Mouse (Mus musculus) gastrocnemius, postnatal 36 days (tissue): ENCODE data around the gene Sulf2. TPM values are rescaled to one million over a fixed set of nuclear protein-coding genes. Genes with fewer than 3 reads are reported as not detected.
"Not testable (repeated sequence)": the region's sequence is repeated elsewhere in the genome, so short reads cannot be mapped to it uniquely, and the experiment has no call there.

Source experiments
- DNase-seq, 2 experiments: peaks; one replicate each; pipeline ENCODE4 v3.0.0; 2022
- intact Hi-C: fragments of 180-260 bp; cut with DNase I; formaldehyde crosslinking; loops from one replicate; pipeline ENCODE4 v1.15.1; 2025
- long read RNA-seq, 2 experiments: library from polyadenylated mRNA; stranded (forward); transcript quantifications; one replicate each; pipeline ENCODE4 v2.0.0; 2021
- total RNA-seq, 2 experiments: library from RNA; stranded (reverse); gene quantifications; 2 replicates each; pipeline ENCODE4 v1.2.3; 2021

Gene Sulf2
- total RNA-seq, result 10 to 100 TPM in 1 of 2 experiments, 1 to 10 TPM in 1; 7.9 to 10.5 TPM
- long read RNA-seq, experiment 1, partial matches to known transcripts, result 1 of 3 reads
- long read RNA-seq, experiment 1, other reads (novel, unspliced or antisense), result 1 of 3 reads
- long read RNA-seq, experiment 2, full-length matches to known transcripts, result 1 of 6 reads
- long read RNA-seq, experiment 2, partial matches to known transcripts, result 4 of 6 reads
- long read RNA-seq, experiment 2, other reads (novel, unspliced or antisense), result 1 of 6 reads

GRCm38 (mm10) chr2:166155454-166155815, at the start of gene Sulf2:
TSS of gene Sulf2 (minus strand) at chr2:166155663.
- intact Hi-C loops, result loop anchor here (2.0 kb wide), 1 partner anchor 409 kb away; no protein-coding TSS in a partner anchor
- peak; percentile 62 to 70 for DNase-seq

- no peak for DNase-seq
- intact Hi-C loops, result no loop called here
Measured at GRCm38 (mm10) chr2:166204174-166204573, 48.7 kb upstream of the Sulf2 start.

DNA sequence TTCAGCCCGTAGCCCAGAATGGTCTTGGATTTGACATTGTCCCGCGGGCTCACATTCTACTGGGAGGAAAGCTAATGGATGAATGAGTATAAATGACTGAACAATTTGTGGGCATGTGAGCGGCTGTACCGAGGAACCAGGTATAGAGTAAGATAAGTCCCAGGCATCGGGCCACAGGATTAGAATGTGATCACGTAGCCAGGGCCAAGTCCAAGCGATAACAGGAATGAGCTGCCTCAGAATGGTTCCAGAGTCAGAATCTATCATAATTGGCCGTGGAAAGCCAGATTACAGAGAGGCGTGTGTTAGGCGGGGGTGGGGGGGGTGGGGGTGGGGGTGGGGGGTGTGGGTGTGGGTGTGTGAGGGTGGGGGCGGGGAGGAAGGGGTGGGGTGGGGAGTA, 48.2 kb upstream of the Sulf2 start:
- intact Hi-C loops, result no loop called here
- no peak for DNase-seq

- intact Hi-C loops, result no loop called here
- DNase-seq, result no peak
Measured at GRCm38 (mm10) chr2:166197964-166198363, 42.5 kb upstream of the Sulf2 start.

DNA sequence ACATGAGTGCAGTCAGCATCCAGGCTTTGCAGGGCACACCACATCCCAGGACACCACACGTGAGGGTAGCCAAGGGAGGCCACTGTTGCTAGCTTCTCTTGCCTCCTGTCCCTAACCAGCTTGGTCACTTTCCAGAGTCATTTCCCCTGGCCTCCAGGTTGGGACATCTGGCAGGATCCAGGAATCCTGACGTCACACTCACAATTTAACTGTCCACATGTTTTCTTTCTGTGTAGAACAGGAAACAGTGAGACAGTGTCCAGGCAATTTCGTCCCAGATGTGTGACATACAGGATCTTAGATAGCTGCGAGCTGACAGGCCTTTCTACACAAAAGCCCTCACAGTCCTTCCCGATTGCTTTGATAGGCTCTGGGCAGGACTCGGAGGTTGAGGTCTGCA, 41.6 kb upstream of the Sulf2 start:
- intact Hi-C loops, result no loop called here
- DNase-seq, result no peak

GRCm38 (mm10) chr2:166196080-166196786, 40.8 kb upstream of the Sulf2 start:
- intact Hi-C loops, result no loop called here
- DNase-seq, result no peak

GRCm38 (mm10) chr2:166195041-166195440, 39.6 kb upstream of the Sulf2 start:
- intact Hi-C loops, result no loop called here
- no peak for DNase-seq

DNA sequence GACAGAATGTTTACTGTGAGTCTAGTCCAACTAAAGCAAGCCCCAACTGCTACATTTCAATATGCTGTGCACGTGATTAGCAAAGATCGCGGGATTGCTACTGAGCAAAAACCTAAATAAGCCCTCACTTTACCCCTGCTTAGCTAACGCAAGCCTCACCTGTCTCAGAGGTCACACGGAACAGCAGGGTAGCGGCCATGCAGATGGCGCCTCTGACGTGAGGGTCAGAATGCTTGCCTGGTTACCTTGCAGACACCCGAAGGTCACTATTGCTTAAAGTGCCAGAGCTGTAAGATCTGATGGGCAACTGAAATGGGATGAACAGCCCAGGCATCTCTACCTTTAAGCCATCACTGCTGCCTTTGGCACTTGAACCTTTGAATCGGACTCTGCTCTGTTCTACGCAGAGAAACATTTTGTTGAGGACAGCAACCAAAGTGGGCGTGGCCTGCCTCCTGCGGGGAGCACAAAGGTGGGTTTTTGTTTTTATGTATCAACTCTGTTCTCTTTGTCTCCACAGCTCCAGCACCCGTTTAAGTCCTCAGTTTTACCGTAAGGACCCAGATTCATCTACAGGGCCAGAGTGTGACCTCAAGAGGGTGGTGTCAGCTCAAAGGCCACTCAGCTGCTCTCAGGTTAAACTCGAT, 38.8 kb upstream of the Sulf2 start:
- DNase-seq, result no peak
- intact Hi-C loops, result no loop called here

DNA sequence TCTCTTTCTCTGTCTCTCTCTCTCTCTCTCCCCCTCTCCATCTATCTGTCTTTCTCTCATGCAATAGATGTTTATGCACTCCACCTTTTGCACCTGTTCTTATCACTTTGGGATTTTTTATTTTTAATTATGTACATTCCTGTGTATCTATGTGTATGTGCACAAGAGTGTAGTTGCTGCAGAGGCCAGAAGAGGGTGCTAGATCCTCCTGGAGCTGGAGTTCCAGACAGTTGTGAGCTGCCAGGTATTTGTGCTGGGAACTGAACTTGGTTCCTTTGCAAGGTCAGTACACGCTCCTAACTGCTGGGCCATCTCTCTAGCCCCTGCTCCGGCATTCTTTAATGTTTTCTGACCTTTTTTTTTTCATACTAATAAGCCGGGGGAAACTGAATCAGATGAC, 38.0 kb upstream of the Sulf2 start:
- intact Hi-C loops, result no loop called here
- no peak for DNase-seq

DNA sequence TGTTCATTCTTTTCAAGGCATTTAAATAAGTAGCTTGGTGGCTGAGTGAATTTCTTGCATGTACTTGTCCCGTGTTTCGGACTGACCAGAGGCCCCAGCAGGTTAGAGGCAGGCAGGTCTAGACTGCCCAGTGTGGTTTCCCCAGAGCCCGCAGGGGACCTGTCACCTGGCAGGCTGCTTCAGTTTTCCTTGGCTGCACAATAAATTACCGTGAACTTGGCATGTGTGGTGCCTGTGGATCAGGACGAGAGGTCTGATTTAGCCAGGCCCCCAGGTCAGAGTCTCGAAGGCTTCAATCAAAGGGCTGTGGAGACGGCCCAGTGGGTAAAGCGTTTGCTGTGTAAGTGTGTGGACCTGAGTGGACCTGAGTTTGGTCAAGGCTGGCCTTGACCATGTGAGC, 35.4 kb upstream of the Sulf2 start:
- intact Hi-C loops, result no loop called here
- DNase-seq, result no peak

GRCm38 (mm10) chr2:166189191-166189590, 33.7 kb upstream of the Sulf2 start:
- no peak for DNase-seq
- intact Hi-C loops, result no loop called here

- intact Hi-C loops, DNase-seq: not testable (repeated sequence)
Measured at GRCm38 (mm10) chr2:166187874-166188453, 32.5 kb upstream of the Sulf2 start.

- intact Hi-C loops, DNase-seq: not testable (repeated sequence)
Measured at GRCm38 (mm10) chr2:166187319-166187718, 31.9 kb upstream of the Sulf2 start.

DNA sequence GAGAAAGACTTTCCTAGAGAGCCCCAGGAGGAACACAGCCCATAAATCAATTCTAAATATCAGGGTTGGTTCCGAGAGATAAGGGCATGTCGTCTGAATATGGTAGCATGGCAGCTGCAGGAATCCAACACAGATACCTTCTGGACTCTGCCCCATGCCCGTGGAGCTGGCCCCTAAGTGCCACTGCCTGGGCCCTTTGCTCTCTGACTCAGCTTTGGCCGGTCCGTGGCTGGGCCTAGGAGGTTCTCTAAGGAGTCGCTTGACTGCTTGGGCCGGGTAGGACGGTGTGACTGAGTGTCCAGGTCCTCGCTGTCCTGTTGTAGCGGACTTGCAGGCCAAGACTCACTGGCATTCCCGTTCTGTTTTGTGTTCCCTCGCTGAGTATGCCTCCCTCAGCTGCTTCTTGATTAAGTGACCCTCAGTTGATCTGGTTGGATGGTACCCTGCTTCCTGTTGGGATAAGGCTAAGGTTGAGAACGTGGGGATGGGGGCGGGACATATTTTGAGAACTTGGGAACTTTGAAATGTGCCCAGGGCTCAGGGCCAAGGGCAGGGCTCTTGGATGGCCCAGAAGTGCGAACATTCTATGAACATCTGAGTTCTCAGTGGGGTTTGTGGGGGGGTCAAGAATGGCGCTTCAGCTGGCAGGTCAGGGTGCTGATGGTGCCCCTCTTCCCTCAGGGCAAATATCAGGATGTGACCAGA, 30.9 kb upstream of the Sulf2 start:
- intact Hi-C loops, result no loop called here
- DNase-seq, result no peak

DNA sequence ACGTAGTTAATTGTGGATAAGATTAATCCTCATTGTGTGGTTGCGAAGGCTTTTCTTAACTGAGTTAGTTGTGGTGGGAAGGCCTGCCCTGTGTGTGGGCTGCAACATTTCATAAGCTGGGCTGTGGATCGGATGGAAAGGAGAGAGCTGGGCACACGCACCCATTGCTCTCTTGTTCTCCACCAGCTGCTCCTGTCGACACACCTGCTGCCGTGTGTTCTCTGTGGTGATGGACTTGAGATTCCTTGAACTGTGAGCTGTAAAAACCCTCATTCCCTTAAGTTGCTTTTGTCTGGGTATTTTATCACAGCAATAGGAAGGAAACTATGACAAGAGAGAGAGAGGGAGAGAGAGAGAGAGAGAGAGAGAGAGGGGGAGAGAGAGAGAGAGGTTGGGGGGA, 30.3 kb upstream of the Sulf2 start:
- intact Hi-C loops, result no loop called here
- no peak for DNase-seq

- intact Hi-C loops, result no loop called here
- no peak for DNase-seq
Measured at GRCm38 (mm10) chr2:166184417-166184816, 29.0 kb upstream of the Sulf2 start.

DNA sequence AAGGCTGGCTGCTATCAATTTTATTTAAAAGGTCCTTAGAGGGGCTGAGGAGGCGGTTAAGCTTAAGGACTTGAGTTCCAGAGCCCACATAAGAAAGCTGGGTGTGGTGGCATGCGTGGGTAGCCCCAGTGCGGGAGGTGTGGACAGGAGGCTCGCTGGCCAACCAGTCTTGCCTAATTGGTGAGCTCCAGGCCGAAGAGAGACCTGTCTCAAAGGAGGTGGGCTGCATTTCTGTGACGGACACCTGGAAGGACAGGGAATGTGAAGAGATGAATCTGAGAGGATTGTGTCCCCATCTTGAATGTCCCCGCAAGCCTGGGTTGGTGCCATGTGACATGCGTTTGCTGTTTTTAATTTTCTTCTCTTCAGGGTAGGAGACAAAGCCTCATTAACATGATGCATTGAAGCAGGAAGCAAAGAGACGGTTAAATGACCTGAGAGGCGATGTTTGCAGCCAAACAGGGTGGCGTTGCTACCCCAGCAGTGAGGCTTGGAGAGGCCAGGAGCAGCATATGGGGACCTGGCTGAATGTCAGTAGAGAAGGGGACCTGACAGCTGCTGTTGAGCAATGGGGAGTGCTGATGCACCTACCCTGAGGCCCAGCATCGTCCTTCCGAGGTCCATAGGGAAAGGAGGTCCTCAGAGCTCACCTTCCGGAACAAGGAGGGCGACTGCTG, 26.7 kb upstream of the Sulf2 start:
- no peak for DNase-seq
- intact Hi-C loops, result no loop called here

DNA sequence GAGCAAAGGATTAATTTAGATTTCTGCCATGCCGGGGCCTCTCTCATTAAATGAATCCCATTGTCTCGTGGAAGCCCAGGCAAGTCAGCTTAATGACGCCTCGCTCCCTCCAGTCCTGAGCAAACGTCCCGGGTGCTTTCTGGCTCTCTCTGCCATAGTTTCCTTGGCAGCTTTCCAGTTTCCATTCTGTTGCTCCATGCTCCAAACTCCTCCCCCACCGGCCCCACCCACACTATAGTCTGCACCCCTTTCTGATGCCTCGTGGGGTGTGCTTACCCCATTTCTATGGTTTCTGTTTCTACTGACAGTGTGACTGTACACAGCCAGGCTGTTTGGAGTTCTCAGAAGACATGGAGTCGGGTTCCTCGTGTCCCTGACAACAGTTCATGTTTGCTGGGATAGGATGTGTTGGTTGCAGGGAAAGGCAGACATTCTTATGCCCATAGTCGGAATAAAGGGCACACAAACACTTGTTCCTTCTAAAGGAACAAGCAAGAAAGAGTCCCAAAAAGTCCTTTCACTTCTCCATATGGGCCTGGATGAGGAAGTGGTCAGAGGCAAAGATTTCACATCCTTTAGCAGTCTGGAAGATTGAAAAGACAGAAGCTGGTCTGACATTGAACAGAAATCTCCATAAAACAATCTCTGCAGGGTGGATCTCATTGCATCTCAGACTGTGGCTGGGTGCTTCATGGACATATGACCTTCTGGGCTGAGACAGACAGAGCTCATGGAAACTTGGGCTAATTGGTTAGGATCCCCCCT, 25.5 kb upstream of the Sulf2 start:
- intact Hi-C loops, result no loop called here
- DNase-seq, result peak; percentile 59 to 60

GRCm38 (mm10) chr2:166180136-166180649, 24.7 kb upstream of the Sulf2 start:
- intact Hi-C loops, result no loop called here
- DNase-seq, result peak in 1 of 2 experiments; percentile 30
